Mouse (Mus musculus): ENCODE results near the gene Nbdy. TPM values are rescaled to one million over a fixed set of nuclear protein-coding genes. Genes with fewer than 3 reads are reported as not detected.

Nbdy gene
- polyA plus RNA-seq (2015; fragmentation: Nextera tagmentation; extraction: Ambion mirVana), result 144 and 163 TPM in 2 replicates

DNA sequence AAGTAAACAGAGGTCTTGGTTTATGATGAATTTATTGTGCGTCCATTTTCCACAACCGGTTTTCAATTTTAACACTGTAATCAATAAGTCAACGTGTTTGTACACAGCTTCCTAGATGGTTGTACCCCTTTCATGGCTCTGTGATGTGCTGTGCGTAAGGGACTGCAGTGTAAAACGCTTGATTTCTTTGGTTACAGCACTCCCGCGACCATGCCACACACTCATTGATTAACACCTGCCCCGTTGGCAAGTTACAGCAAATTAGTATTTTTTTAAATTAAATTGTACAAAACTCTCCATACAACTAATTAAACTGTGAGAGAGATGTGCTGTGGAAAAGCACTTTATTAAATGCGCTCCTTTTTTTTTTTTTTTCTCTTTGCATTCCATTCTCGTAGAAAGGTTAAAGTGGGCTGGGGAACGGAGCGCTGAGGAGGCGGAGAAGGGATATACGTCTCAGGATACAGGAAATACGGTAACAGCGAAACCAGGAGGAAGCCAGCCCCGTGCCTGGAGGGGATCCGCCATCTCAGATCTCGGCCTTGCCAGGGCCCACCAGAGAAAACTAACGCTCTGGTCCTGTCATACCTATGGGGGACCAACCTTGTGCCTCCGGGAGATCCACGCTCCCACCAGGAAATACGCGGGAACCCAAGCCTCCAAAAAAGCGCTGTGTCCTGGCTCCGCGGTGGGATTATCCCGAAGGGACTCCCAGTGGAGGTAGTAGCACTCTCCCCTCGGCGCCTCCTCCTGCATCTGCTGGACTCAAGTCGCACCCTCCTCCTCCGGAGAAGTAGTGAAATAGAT lies at the start of gene Nbdy:
TSS of gene Nbdy (plus strand) at position 481 of the 807 bp plus-strand sequence.
- Histone ChIP-seq H3K27ac (replicated peaks) (peak within 1 kb of the TSS; percentile 85), H3K4me2 (peak within 1 kb of the TSS; percentile 56), H3K36me3 (no peaks in the 10 kb centered on the region), H3K9me3 (replicated peaks) (no peaks in the 10 kb centered on the region), H3K4me1 (0 out of 2 replicates have a peak, but pooled peaks cover 4% of the 10 kb centered on the region), H3K4me3 (replicated peaks) (peak within 1 kb of the TSS; percentile 53), H3K27me3 (replicated peaks) (no peaks in the 10 kb centered on the region), H3K9ac (replicated peaks) (peak within 1 kb of the TSS; percentile 61)
- peak; percentile 93 for ATAC-seq (ENCODE audit: low FRiP score)
- 16% methylated on average over 32 of the region's 32 CpGs for WGBS

DNA sequence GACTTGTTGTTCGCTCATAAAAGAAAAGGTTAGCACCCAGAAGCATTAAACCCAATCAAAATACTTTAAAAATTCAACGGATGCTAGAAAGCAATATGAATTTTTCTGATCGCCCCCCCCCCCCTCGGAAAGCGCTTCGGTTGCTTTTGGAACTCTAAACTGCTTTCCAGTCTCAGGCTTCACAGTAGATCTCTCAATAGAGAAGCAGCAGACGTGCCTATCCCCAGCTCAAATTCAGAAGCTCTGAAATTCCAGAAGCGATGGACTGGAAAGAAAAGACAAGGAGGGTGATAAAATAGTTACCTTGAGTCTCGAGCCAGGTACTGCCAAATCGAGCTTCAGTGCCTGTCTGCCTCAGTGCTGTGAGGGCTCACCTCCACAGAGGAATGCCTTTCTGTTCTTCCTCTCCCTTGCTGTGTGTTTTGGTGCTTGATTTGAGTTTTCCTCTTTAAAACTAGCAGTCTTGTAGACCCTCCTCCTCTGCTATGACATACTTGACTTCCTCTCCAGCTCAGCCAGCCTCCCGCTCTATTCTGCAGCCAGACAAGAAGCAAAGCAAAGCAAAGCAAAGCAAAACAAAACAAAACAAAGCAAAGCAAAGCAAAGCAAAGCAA lies 27.5 kb upstream of the Nbdy start, which contains the start of gene Kctd12b:
TSS of gene Kctd12b (minus strand) at position 610 of the 614 bp plus-strand sequence.
- no peaks in the 10 kb centered on the region for H3K9me3 ChIP-seq (replicated peaks)
- H3K9ac ChIP-seq (replicated peaks), result no peak within 1 kb of the TSS
- 37% methylated on average over 11 of the region's 11 CpGs for WGBS
- no peaks in the 10 kb centered on the region for H3K36me3 ChIP-seq
- H3K4me3 ChIP-seq (replicated peaks), result peak within 1 kb of the TSS; percentile 21
- H3K27me3 ChIP-seq (replicated peaks), result no peaks in the 10 kb centered on the region
- H3K4me2 ChIP-seq, result peak within 1 kb of the TSS; percentile 36
- H3K4me1 ChIP-seq, result no peaks in the 10 kb centered on the region
- no peak for ATAC-seq (ENCODE audit: low FRiP score)
- no peak within 1 kb of the TSS; the same call in 1 of the 2 replicates for H3K27ac ChIP-seq (replicated peaks)

DNA sequence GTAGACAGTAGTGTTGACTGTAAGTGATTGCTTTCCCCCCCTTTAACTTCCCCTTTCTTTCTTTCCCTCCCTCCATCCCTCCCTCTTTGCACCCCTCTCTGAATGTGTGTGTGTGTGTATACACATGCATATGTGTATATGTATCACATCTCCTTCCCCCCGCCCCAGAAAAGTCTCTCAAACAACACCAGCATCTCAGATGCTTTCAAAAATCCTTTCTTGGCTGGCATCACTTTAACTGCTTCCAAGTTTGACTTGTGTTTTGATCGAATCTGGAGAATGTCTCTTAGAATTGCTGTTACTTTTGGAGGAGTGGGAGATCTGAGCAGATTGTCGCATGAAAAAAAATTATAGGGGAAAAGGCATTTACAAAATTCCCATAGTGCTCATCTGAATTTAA lies 22.9 kb upstream of the Nbdy start:
- WGBS, result 81% methylated on average over 3 of the region's 3 CpGs
- no peaks in the 10 kb centered on the region for H3K27me3 ChIP-seq (replicated peaks)
- H3K4me3 ChIP-seq (replicated peaks), result no peak overlapping the region
- ATAC-seq (ENCODE audit: low FRiP score), result no peak
- no peak overlapping the region for H3K4me2 ChIP-seq
- no peak overlapping the region for H3K9ac ChIP-seq (replicated peaks)
- no peaks in the 10 kb centered on the region for H3K36me3 ChIP-seq
- H3K4me1 ChIP-seq, result no peaks in the 10 kb centered on the region
- H3K9me3 ChIP-seq (replicated peaks), result no peaks in the 10 kb centered on the region
- no peak overlapping the region for H3K27ac ChIP-seq (replicated peaks)

DNA sequence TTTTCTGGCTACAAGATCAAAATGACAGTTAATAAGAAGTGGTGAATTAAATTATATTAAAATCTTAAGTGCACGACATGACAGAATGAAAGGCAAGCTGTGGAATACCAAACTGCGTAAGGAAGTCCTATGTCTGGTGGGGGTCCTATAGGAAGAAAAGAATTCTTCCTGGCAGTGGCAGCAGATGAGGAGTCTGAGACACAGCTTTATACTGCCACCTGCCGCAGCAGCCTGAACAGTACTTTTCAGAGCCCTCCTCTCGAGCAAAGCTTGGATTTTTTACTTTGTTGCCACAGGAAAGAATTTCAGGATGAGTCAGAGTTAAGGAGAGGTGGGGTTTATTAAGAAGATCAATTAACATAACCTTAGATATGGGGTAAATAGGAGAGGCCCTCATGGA lies 15.7 kb upstream of the Nbdy start:
- no peaks in the 10 kb centered on the region for H3K9me3 ChIP-seq (replicated peaks)
- H3K36me3 ChIP-seq, result no peaks in the 10 kb centered on the region
- no peak overlapping the region for H3K4me3 ChIP-seq (replicated peaks)
- H3K9ac ChIP-seq (replicated peaks), result no peak overlapping the region
- H3K27me3 ChIP-seq (replicated peaks), result no peaks in the 10 kb centered on the region
- WGBS, result 32% methylated on average over 4 of the region's 4 CpGs
- H3K4me1 ChIP-seq, result no peaks in the 10 kb centered on the region
- no peak overlapping the region for H3K4me2 ChIP-seq
- 0 out of 2 replicates have a peak, but pooled peaks have one; percentile 63 for ATAC-seq (ENCODE audit: low FRiP score)
- H3K27ac ChIP-seq (replicated peaks), result no peak overlapping the region

DNA sequence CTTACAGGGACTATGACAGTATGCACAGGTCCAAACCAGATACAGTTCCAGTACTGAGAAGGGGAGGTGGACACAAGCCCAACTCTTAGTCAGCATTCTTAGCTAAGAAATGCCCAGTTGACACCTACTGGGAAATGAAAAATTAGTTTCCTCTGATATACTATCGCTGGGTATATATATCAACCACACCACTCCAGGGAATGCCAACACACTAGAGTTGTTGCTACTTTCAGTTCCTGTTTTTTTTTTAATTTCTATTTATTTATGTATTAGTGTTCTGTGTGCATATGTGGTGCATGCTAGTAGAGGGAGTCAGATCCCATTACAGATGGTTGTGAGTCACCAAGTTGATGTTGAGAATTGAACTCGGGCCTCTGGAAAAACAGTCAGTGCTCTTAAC lies 6.7 kb upstream of the Nbdy start:
- H3K4me1 ChIP-seq, result no peaks in the 10 kb centered on the region
- H3K4me2 ChIP-seq, result no peak overlapping the region
- H3K36me3 ChIP-seq, result no peaks in the 10 kb centered on the region
- no peak for ATAC-seq (ENCODE audit: low FRiP score)
- H3K27ac ChIP-seq (replicated peaks), result no peak overlapping the region
- no peaks in the 10 kb centered on the region for H3K27me3 ChIP-seq (replicated peaks)
- no peak overlapping the region for H3K9ac ChIP-seq (replicated peaks)
- 91% methylated on average over 2 of the region's 2 CpGs for WGBS
- no peak overlapping the region for H3K4me3 ChIP-seq (replicated peaks)
- no peaks in the 10 kb centered on the region for H3K9me3 ChIP-seq (replicated peaks)

DNA sequence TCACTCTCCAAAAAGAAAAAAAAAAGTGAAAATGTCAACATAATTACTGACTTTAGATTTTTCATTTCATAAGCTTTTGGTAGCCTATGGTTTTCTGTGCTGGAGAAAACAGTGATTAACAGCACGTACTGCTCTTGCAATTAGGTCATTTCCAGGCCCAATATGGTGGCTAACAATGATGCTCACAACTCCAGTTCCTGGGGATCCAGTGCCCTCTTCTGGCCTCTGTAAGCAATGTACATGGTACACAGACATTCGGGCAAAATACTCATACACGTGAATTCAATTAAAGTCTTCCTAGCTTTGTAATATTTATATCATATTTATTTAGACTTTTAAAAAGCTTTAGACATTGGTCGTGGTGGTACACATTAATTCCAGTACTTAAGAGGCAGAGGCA lies 3.8 kb upstream of the Nbdy start:
- Histone ChIP-seq H3K4me3 (replicated peaks) (no peak overlapping the region), H3K4me1 (no peaks in the 10 kb centered on the region), H3K4me2 (no peak overlapping the region), H3K27ac (replicated peaks) (no peak overlapping the region), H3K27me3 (replicated peaks) (no peaks in the 10 kb centered on the region), H3K36me3 (no peaks in the 10 kb centered on the region), H3K9me3 (replicated peaks) (no peaks in the 10 kb centered on the region), H3K9ac (replicated peaks) (no peak overlapping the region)
- ATAC-seq (ENCODE audit: low FRiP score), result no peak
- WGBS, result 35% methylated on average over 4 of the region's 4 CpGs

DNA sequence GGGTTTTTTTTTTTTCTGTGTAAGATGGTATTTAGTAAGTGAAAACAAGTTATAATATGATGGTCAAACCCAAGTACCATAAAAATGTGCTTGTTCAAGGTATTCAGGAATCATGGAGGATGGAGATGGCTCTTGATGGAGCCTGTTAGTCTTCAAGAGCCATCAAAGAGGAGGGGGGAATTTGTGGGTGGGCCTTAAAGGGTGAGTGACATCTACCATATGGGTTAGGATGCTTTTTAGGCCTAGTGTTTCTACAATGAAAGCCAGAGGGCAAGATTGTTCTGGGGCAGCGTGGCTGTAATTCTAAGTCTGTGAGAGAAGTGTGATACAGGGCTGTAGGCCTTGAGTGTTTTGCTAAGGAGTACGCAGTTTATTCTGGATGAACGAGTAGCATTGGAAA lies 1.0 kb downstream of the Nbdy start:
- Histone ChIP-seq H3K9ac (replicated peaks) (no peak overlapping the region; the same call in 1 of the 2 replicates), H3K36me3 (no peaks in the 10 kb centered on the region), H3K27ac (replicated peaks) (no peak overlapping the region; the same call in 1 of the 2 replicates), H3K4me1 (0 out of 2 replicates have a peak, but pooled peaks cover 4% of the 10 kb centered on the region), H3K4me3 (replicated peaks) (peak overlapping the region; percentile 53), H3K9me3 (replicated peaks) (no peaks in the 10 kb centered on the region), H3K27me3 (replicated peaks) (no peaks in the 10 kb centered on the region), H3K4me2 (peak overlapping the region; percentile 56)
- 0 out of 2 replicates have a peak, but pooled peaks have one; percentile 34 for ATAC-seq (ENCODE audit: low FRiP score)
- 27% methylated on average over 3 of the region's 3 CpGs for WGBS

DNA sequence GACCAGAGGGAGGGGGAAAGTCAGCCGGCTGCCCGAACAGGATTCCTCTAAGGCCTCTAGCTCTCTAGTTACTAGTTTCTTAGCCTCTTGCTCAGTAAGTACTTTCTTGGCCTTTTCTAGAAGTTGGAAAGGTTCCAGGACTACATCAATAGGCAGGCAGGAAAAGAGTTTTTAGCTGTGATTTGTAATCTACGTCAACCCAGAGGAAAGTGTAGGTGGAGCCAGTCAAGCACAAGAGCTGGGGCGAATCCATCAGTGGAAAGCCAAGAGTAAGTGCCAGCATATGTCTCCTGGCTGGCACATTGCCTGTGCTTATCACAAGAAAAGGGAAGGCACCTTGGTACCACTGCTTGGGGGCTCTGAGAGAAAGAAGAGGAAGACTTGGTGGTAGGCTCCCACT lies 12.3 kb downstream of the Nbdy start:
- Histone ChIP-seq H3K4me1 (no peaks in the 10 kb centered on the region), H3K4me3 (replicated peaks) (no peak overlapping the region), H3K27me3 (replicated peaks) (no peaks in the 10 kb centered on the region), H3K9ac (replicated peaks) (no peak overlapping the region), H3K27ac (replicated peaks) (no peak overlapping the region), H3K4me2 (no peak overlapping the region), H3K36me3 (no peaks in the 10 kb centered on the region), H3K9me3 (replicated peaks) (no peaks in the 10 kb centered on the region)
- no peak for ATAC-seq (ENCODE audit: low FRiP score)
- 71% methylated on average over 4 of the region's 4 CpGs for WGBS

DNA sequence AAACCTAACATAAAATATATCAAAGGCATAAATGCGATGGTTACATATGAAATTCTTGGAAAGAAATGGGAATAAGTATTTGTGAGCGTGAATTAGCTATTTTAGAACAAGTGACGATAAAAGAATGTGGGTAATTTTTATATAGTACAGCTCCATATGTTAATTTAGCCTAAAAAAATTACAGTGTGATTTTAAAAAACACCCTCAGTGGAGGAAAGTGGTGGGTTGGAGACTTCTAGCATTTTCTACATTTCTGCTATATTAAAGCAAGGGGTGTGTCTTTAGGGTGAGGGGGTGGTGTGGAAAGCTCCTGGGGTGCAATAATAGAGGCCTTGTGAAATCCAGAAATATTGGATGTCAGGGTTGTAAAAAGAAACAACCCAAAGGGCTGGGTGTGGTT lies 19.1 kb downstream of the Nbdy start:
- H3K9me3 ChIP-seq (replicated peaks), result no peaks in the 10 kb centered on the region
- H3K27me3 ChIP-seq (replicated peaks), result no peaks in the 10 kb centered on the region
- WGBS, result 93% methylated on average over 3 of the region's 3 CpGs
- H3K36me3 ChIP-seq, result no peaks in the 10 kb centered on the region
- H3K4me3 ChIP-seq (replicated peaks), result no peak overlapping the region
- H3K4me2 ChIP-seq, result no peak overlapping the region
- no peak overlapping the region for H3K9ac ChIP-seq (replicated peaks)
- H3K27ac ChIP-seq (replicated peaks), result no peak overlapping the region
- no peaks in the 10 kb centered on the region for H3K4me1 ChIP-seq
- no peak for ATAC-seq (ENCODE audit: low FRiP score)

DNA sequence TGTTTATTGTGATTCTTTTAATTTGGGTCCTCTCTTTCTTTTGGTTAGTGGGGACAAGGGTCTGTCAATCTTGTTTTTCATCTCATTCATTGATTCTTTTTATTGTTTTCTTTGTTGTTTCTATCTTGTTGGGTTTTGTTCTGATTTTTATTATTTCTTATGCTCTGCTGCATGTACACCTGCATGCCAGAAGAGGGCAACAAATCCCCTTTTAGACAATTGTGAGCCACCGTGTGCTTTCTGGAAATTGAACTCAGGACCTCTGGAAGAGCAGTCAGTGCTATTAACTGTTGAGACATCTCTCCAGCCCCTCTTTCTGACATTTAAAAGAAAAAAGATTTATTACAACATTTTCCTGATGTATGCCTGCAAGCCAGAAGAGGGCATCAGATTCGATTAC lies 25.8 kb downstream of the Nbdy start:
- no peak overlapping the region for H3K4me2 ChIP-seq
- H3K4me3 ChIP-seq (replicated peaks), result no peak overlapping the region
- 44% methylated on average over 2 of the region's 2 CpGs for whole genome bisulfite sequencing
- no peaks in the 10 kb centered on the region for H3K36me3 ChIP-seq
- H3K9me3 ChIP-seq (replicated peaks), result no peaks in the 10 kb centered on the region
- no peak overlapping the region for H3K9ac ChIP-seq (replicated peaks)
- no peak overlapping the region for H3K27ac ChIP-seq (replicated peaks)
- H3K4me1 ChIP-seq, result no peaks in the 10 kb centered on the region
- no peaks in the 10 kb centered on the region for H3K27me3 ChIP-seq (replicated peaks)
- no peak for ATAC-seq (ENCODE audit: low FRiP score)
